Mouse (Mus musculus) megakaryocyte, embryonic 14.5 days (primary cell): ENCODE measurements at regions not wholly inside any gene's neighbourhood (a gene's known extent, or its start where the extent isn't known, plus 50 kb on each side); places are given as distances from the start of the nearest gene placed in this dataset.

ENCODE experiments used
- H3K27me3 ChIP-seq: replicated peaks from 2 replicates; pipeline ENCODE3; 2012; ENCODE audit warnings: inconsistent platforms
- H3K36me3 ChIP-seq: replicated peaks from 2 replicates; pipeline ENCODE3; 2012; ENCODE audit warnings: low read length, inconsistent platforms, mixed read lengths
- H3K4me1 ChIP-seq: 2 replicates; pipeline ENCODE4 v1.6.1; 2012; ENCODE audit warnings: inconsistent platforms
- H3K4me3 ChIP-seq: replicated peaks from 2 replicates; pipeline ENCODE3; 2012; ENCODE audit warnings: moderate library complexity, mild to moderate bottlenecking, inconsistent platforms
- H3K9me3 ChIP-seq: 2 replicates; pipeline ENCODE4 v1.6.1; 2012; ENCODE audit warnings: inconsistent platforms
- FLI1 ChIP-seq: IDR thresholded peaks from 2 replicates; pipeline ENCODE4 v1.6.1; 2012; ENCODE audit warnings: low read length, inconsistent platforms, mixed read lengths
- GATA1 ChIP-seq: IDR thresholded peaks from 3 replicates; pipeline ENCODE4 v1.6.1; 2012; ENCODE audit warnings: mixed read lengths, low read length, inconsistent platforms, borderline replicate concordance

GRCm38 (mm10) chr8:10805405-10806151, 202.7 kb downstream of the Irs2 start:
- Histone ChIP-seq H3K27me3 (peaks cover 58% of the 10 kb centered on the region), H3K4me1 (peaks cover 3% of the 10 kb centered on the region; the same call in 1 of the 2 replicates), H3K9me3 (no peaks in the 10 kb centered on the region), H3K36me3 (no peaks in the 10 kb centered on the region), H3K4me3 (no peak overlapping the region)
- no peak for TF ChIP-seq FLI1
- no peak for TF ChIP-seq GATA1

- TF ChIP-seq GATA1: no peak
- TF ChIP-seq FLI1: no peak
- Histone ChIP-seq H3K27me3 (peaks cover 60% of the 10 kb centered on the region), H3K9me3 (no peaks in the 10 kb centered on the region), H3K4me3 (no peak overlapping the region), H3K36me3 (no peaks in the 10 kb centered on the region), H3K4me1 (peaks cover 3% of the 10 kb centered on the region; the same call in 1 of the 2 replicates)
Measured at GRCm38 (mm10) chr8:10804974-10805373, 203.3 kb downstream of the Irs2 start.

GRCm38 (mm10) chr8:10802003-10802402, 206.3 kb downstream of the Irs2 start:
- peaks cover 61% of the 10 kb centered on the region for H3K27me3 ChIP-seq
- no peaks in the 10 kb centered on the region for H3K9me3 ChIP-seq
- H3K4me3 ChIP-seq: no peak overlapping the region
- no peak for TF ChIP-seq FLI1
- H3K4me1 ChIP-seq: peaks cover 3% of the 10 kb centered on the region; the same call in 1 of the 2 replicates
- H3K36me3 ChIP-seq: no peaks in the 10 kb centered on the region

DNA sequence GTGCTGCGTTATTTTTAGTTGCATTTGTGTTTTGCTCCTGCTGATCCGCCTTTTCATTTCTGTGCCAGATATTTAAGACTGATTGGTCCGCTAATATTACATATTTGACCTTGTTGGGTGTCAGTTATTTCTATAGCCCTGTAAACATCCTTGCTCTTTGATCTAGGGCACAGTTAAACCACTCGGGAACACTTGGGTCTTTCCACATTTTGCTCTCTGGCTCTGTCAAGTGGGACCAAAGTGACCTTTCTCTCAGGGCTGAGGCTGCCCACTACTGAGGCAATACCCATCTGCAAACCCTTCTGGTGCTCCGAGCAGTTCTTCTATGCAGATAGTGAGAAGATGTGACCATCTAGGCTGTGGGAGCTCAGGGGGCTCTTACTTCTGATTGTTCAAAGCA, 206.7 kb downstream of the Irs2 start:
- TF ChIP-seq GATA1 (no peak), FLI1 (no peak)
- Histone ChIP-seq H3K9me3 (no peaks in the 10 kb centered on the region), H3K4me3 (no peak overlapping the region), H3K4me1 (peaks cover 3% of the 10 kb centered on the region; the same call in 1 of the 2 replicates), H3K27me3 (peaks cover 57% of the 10 kb centered on the region), H3K36me3 (no peaks in the 10 kb centered on the region)

GRCm38 (mm10) chr8:10798444-10798843, 209.8 kb downstream of the Irs2 start:
- Histone ChIP-seq H3K36me3 (no peaks in the 10 kb centered on the region), H3K27me3 (peaks cover 31% of the 10 kb centered on the region), H3K4me3 (no peak overlapping the region), H3K4me1 (no peaks in the 10 kb centered on the region), H3K9me3 (no peaks in the 10 kb centered on the region)
- TF ChIP-seq GATA1: no peak
- no peak for TF ChIP-seq FLI1

- Histone ChIP-seq H3K9me3 (no peaks in the 10 kb centered on the region), H3K36me3 (no peaks in the 10 kb centered on the region), H3K4me3 (no peak overlapping the region), H3K4me1 (peaks cover 2% of the 10 kb centered on the region; the same call in 1 of the 2 replicates), H3K27me3 (peaks cover 23% of the 10 kb centered on the region)
- TF ChIP-seq GATA1 (no peak), FLI1 (no peak)
Measured at GRCm38 (mm10) chr8:10794367-10795189, 213.7 kb downstream of the Irs2 start.

GRCm38 (mm10) chr8:10793670-10794366, 214.4 kb downstream of the Irs2 start:
- Histone ChIP-seq H3K4me3 (no peak overlapping the region), H3K9me3 (no peaks in the 10 kb centered on the region), H3K27me3 (peaks cover 19% of the 10 kb centered on the region), H3K4me1 (peaks cover 2% of the 10 kb centered on the region; the same call in 1 of the 2 replicates), H3K36me3 (no peaks in the 10 kb centered on the region)
- TF ChIP-seq GATA1: no peak
- no peak for TF ChIP-seq FLI1

- H3K9me3 ChIP-seq: no peaks in the 10 kb centered on the region
- H3K4me3 ChIP-seq: no peak overlapping the region
- no peaks in the 10 kb centered on the region for H3K36me3 ChIP-seq
- TF ChIP-seq FLI1 (no peak), GATA1 (no peak)
- H3K27me3 ChIP-seq: peaks cover 19% of the 10 kb centered on the region
- H3K4me1 ChIP-seq: peaks cover 2% of the 10 kb centered on the region; the same call in 1 of the 2 replicates
Measured at GRCm38 (mm10) chr8:10788496-10789200, 219.6 kb downstream of the Irs2 start.

DNA sequence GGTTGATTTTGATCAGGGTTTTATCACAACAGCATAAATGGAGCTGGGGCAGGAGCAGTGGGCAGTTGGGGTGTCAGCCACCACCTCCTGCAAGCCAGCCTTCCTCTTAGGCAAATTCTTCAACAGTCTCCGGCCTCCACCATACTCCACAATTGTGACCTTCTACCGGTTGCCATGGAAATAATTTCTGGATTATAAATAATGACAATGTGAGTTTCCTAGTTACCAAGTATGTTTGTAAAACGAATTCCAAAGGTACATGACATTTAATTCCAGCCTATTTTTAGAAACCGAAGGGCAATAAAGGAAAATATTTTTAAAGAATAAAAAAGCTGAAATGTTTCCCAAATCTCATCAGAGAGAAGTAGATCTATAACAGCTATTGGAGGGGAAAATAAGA, 222.5 kb downstream of the Irs2 start:
- H3K9me3 ChIP-seq: peaks cover 4% of the 10 kb centered on the region; the same call in 1 of the 2 replicates
- no peak overlapping the region for H3K4me3 ChIP-seq
- H3K27me3 ChIP-seq: peaks cover 28% of the 10 kb centered on the region
- TF ChIP-seq GATA1 (no peak), FLI1 (no peak)
- no peaks in the 10 kb centered on the region for H3K4me1 ChIP-seq
- H3K36me3 ChIP-seq: no peaks in the 10 kb centered on the region

- Histone ChIP-seq H3K9me3 (peaks cover 4% of the 10 kb centered on the region; the same call in 1 of the 2 replicates), H3K27me3 (peaks cover 26% of the 10 kb centered on the region), H3K4me1 (no peaks in the 10 kb centered on the region), H3K4me3 (no peak overlapping the region), H3K36me3 (no peaks in the 10 kb centered on the region)
- TF ChIP-seq FLI1: no peak
- no peak for TF ChIP-seq GATA1
Measured at GRCm38 (mm10) chr8:10785311-10785710, 222.9 kb downstream of the Irs2 start.
